Mouse (Mus musculus): Measurements from ENCODE around the gene 4930404N11Rik.

GRCm38 (mm10) chr10:81365073-81365472, 543 bp downstream of the 4930404N11Rik start:
- no peak for TF ChIP-seq CTCF (IDR thresholded peaks at IDR 0.05; ENCODE audit: insufficient read depth, low read depth, low read length)
- no peak for TF ChIP-seq POLR2A (IDR thresholded peaks at IDR 0.05; ENCODE audit: insufficient read depth, low read depth, low read length)

All from olfactory bulb, adult 2 months (tissue).